8 mouse cellular contexts compared by ENCODE assay signal in the genomic region with DNA sequence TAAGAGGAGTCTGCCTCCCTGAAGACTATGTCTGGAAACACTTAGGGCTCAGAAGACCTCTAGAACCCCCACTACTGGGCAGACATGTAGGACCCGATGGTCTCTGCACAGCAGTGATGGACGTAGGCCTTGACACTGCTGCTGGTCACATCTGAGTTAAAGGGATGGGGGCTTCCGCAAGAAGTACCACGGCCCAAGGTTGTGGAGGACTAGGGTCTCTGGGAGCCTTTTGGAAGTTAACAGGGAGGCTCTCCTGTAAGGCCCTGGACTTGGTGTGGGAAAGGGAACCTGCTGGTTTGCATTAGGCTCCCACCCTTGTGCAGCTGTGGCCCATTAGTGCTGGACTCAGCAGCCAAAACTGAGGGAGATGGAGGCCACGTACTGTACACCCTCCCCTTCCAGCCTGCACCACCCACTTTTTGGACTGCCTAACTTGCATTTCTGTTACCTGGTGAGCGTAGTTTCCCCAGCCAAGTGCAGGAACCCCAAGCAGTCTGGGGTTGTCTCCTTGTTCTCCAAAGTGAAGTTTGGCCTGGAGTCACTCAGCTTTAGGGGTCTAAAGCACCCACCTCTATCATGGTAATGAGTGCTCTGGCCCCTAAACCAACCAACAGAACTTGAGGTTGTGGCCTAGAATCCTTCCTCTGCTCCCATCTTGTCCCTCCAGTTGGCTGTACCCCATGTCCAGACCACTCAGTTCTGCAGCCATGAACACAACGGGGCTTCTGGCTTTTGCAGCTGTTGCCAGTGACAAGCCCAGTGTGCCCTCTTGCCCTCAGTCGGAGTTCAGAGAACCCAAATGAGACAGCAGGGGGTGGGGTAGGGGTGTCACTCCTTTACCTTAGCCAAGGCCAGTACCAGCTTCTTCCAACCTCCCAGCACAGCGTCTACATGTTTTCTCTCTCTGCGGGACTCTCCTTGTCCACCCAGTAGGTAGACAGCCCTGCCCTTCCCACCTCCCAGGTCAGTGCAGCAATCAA. TPM values are rescaled to one million over a fixed set of nuclear protein-coding genes. Genes with fewer than 3 reads are reported as not detected.
DNase-seq lines count a peak whose midpoint lies in the region; ATAC-seq and TF ChIP-seq lines count a peak whose summit lies in the region.

No protein-coding gene starts in this region.

- 0 out of 2 replicates have a peak, but pooled peaks have one; percentile 23 for TF ChIP-seq POLR2A in cortical plate, adult 2 months (IDR thresholded peaks at IDR 0.05; ENCODE audit: extremely low read depth, insufficient read depth, low read length)

- H3K4me3 ChIP-seq in kidney, embryonic 16.5 days (ENCODE audit: low read length): peak overlapping the region; percentile 85
- H3K4me3 ChIP-seq in cortical plate, adult 2 months (ENCODE audit: insufficient read depth, low read length): peak overlapping the region; percentile 48
- H3K4me3 ChIP-seq in liver, embryonic 11.5 days (ENCODE audit: low read depth, low read length): peak overlapping the region; percentile 73; the same call in 1 of the 2 replicates
- H3K4me3 ChIP-seq in stomach, embryonic 15.5 days (replicated peaks): peak overlapping the region; percentile 61

- ATAC-seq in kidney, embryonic 16.5 days (ENCODE audit: low FRiP score, low TSS enrichment): 0 out of 2 replicates have a peak, but pooled peaks have one; percentile 0
- no peak for ATAC-seq in liver, embryonic 11.5 days (replicated peaks; ENCODE audit: low FRiP score)
- ATAC-seq in stomach, embryonic 15.5 days (ENCODE audit: insufficient read depth, low FRiP score, low read depth): no peak

- H3K9me3 ChIP-seq in kidney, embryonic 16.5 days (ENCODE audit: low read length): no peaks in the 10 kb centered on the region
- no peaks in the 10 kb centered on the region for H3K9me3 ChIP-seq in liver, embryonic 11.5 days (ENCODE audit: control insufficient read depth, low read length)
- no peaks in the 10 kb centered on the region for H3K9me3 ChIP-seq in stomach, embryonic 15.5 days

- H3K4me1 ChIP-seq in kidney, embryonic 16.5 days (ENCODE audit: insufficient read depth, low read length): peaks cover 18% of the 10 kb centered on the region
- H3K4me1 ChIP-seq in cortical plate, adult 2 months (ENCODE audit: control insufficient read depth, insufficient read depth, low read length): peaks cover 6% of the 10 kb centered on the region
- H3K4me1 ChIP-seq in liver, embryonic 11.5 days (replicated peaks; ENCODE audit: control insufficient read depth, insufficient read depth, low read length): peaks cover 12% of the 10 kb centered on the region
- H3K4me1 ChIP-seq in stomach, embryonic 15.5 days: peaks cover 27% of the 10 kb centered on the region

- TF ChIP-seq CTCF in cortical plate, adult 2 months (IDR thresholded peaks at IDR 0.05; ENCODE audit: extremely low read depth, insufficient read depth, low read length): no peak

- no peak for DNase-seq in kidney, adult 18-20 months
- DNase-seq in gastrocnemius, postnatal 10 days: peak; percentile 47
- no peak for DNase-seq in liver, embryonic 11.5 days (ENCODE audit: low spot score)
- DNase-seq in yolk sac, embryonic 10.5 days (ENCODE audit: low spot score): no peak
- no peak for DNase-seq in frontal cortex, postnatal 10 days (ENCODE audit: low spot score in 2 of 2)

- H3K9ac ChIP-seq in kidney, embryonic 16.5 days (replicated peaks; ENCODE audit: low read length): peak overlapping the region; percentile 94
- H3K9ac ChIP-seq in liver, embryonic 11.5 days (ENCODE audit: low read depth, low read length): peak overlapping the region; percentile 74; the same call in 1 of the 2 replicates
- no peak overlapping the region; the same call in 1 of the 2 replicates for H3K9ac ChIP-seq in stomach, embryonic 15.5 days

- 53% methylated on average over 10 of the region's 10 CpGs for WGBS in kidney, embryonic 16.5 days
- 55% methylated on average over 10 of the region's 10 CpGs for WGBS in liver, embryonic 11.5 days
- WGBS in stomach, embryonic 15.5 days: 48% methylated on average over 10 of the region's 10 CpGs

- no peaks in the 10 kb centered on the region for H3K27me3 ChIP-seq in kidney, embryonic 16.5 days (ENCODE audit: insufficient read depth, low read length)
- H3K27me3 ChIP-seq in liver, embryonic 11.5 days (replicated peaks; ENCODE audit: control insufficient read depth, insufficient read depth, low read length): peaks cover 32% of the 10 kb centered on the region
- H3K27me3 ChIP-seq in stomach, embryonic 15.5 days (replicated peaks): no peaks in the 10 kb centered on the region

- peaks cover 39% of the 10 kb centered on the region for H3K36me3 ChIP-seq in kidney, embryonic 16.5 days (ENCODE audit: insufficient read depth, low read length)
- H3K36me3 ChIP-seq in liver, embryonic 11.5 days (ENCODE audit: control insufficient read depth, insufficient read depth, low read length): peaks cover 28% of the 10 kb centered on the region
- peaks cover 27% of the 10 kb centered on the region for H3K36me3 ChIP-seq in stomach, embryonic 15.5 days

- no peak overlapping the region for H3K27ac ChIP-seq in kidney, embryonic 16.5 days (ENCODE audit: low read length)
- peak overlapping the region; percentile 96 for H3K27ac ChIP-seq in cortical plate, adult 2 months (ENCODE audit: insufficient read depth, low read length)
- no peak overlapping the region for H3K27ac ChIP-seq in liver, embryonic 11.5 days (ENCODE audit: low read depth, low read length)
- 0 out of 2 replicates have a peak overlapping the region, but pooled peaks have one; percentile 32 for H3K27ac ChIP-seq in stomach, embryonic 15.5 days

- H3K4me2 ChIP-seq in kidney, embryonic 16.5 days (replicated peaks; ENCODE audit: low read depth, low read length): peak overlapping the region; percentile 98
- H3K4me2 ChIP-seq in liver, embryonic 11.5 days: peak overlapping the region; percentile 94
- peak overlapping the region; percentile 94 for H3K4me2 ChIP-seq in stomach, embryonic 15.5 days

RNA-seq across cellular contexts. Expression of gene Zfp651, which starts 1.0 kb away (rescaled TPM):
- polyA plus RNA-seq in kidney, embryonic 16.5 days (2015; fragmentation: Nextera tagmentation; extraction: Ambion mirVana): 8.1 and 9.5 TPM in 2 replicates
- polyA plus RNA-seq in cortical plate, adult 2 months (2012; rRNA removed): 97.8 and 115 TPM in 2 replicates
- 10 to 100 TPM; 72.2 to 76.5 TPM for total RNA-seq in gastrocnemius, postnatal 10 days (2021)
- polyA plus RNA-seq in liver, embryonic 11.5 days (2014; fragmentation: Nextera tagmentation; extraction: Ambion mirVana): 4.0 and 4.4 TPM in 2 replicates
- 18.9 and 20.8 TPM in 2 replicates for polyA plus RNA-seq in stomach, embryonic 15.5 days (2015; fragmentation: Nextera tagmentation; extraction: Ambion mirVana)

RNA-seq across cellular contexts. Expression of gene Klhl40, which starts 19.3 kb away (rescaled TPM):
- 0.72 and 0.99 TPM in 2 replicates for polyA plus RNA-seq in kidney, embryonic 16.5 days (2015; fragmentation: Nextera tagmentation; extraction: Ambion mirVana)
- polyA plus RNA-seq in cortical plate, adult 2 months (2012; rRNA removed): 6.6 and 8.7 TPM in 2 replicates
- 100 to 1,000 TPM; 113 to 118 TPM for total RNA-seq in gastrocnemius, postnatal 10 days (2021)
- polyA plus RNA-seq in liver, embryonic 11.5 days (2014; fragmentation: Nextera tagmentation; extraction: Ambion mirVana): not detected in 2 replicates
- polyA plus RNA-seq in stomach, embryonic 15.5 days (2015; fragmentation: Nextera tagmentation; extraction: Ambion mirVana): 0.59 and 0.70 TPM in 2 replicates

RNA-seq across cellular contexts. Expression of gene Hhatl, which starts 34.2 kb away (rescaled TPM):
- polyA plus RNA-seq in kidney, embryonic 16.5 days (2015; fragmentation: Nextera tagmentation; extraction: Ambion mirVana): 0.50 and 0.56 TPM in 2 replicates
- polyA plus RNA-seq in cortical plate, adult 2 months (2012; rRNA removed): 21.2 and 22.4 TPM in 2 replicates
- 100 to 1,000 TPM; 256 to 285 TPM for total RNA-seq in gastrocnemius, postnatal 10 days (2021)
- not detected in 2 replicates for polyA plus RNA-seq in liver, embryonic 11.5 days (2014; fragmentation: Nextera tagmentation; extraction: Ambion mirVana)
- 1.2 and 1.9 TPM in 2 replicates for polyA plus RNA-seq in stomach, embryonic 15.5 days (2015; fragmentation: Nextera tagmentation; extraction: Ambion mirVana)

RNA-seq across cellular contexts. Expression of gene Nktr, which starts 39.2 kb away (rescaled TPM):
- polyA plus RNA-seq in kidney, embryonic 16.5 days (2015; fragmentation: Nextera tagmentation; extraction: Ambion mirVana): 46.1 and 57.5 TPM in 2 replicates
- 127 and 133 TPM in 2 replicates for polyA plus RNA-seq in cortical plate, adult 2 months (2012; rRNA removed)
- total RNA-seq in gastrocnemius, postnatal 10 days (2021): 10 to 100 TPM; 36.5 to 57.9 TPM
- polyA plus RNA-seq in liver, embryonic 11.5 days (2014; fragmentation: Nextera tagmentation; extraction: Ambion mirVana): 47.3 and 48.2 TPM in 2 replicates
- polyA plus RNA-seq in stomach, embryonic 15.5 days (2015; fragmentation: Nextera tagmentation; extraction: Ambion mirVana): 60.2 and 62.0 TPM in 2 replicates

RNA-seq across cellular contexts. Expression of gene Ss18l2, which starts 48.0 kb away (rescaled TPM):
- polyA plus RNA-seq in kidney, embryonic 16.5 days (2015; fragmentation: Nextera tagmentation; extraction: Ambion mirVana): 107 and 114 TPM in 2 replicates
- polyA plus RNA-seq in cortical plate, adult 2 months (2012; rRNA removed): 119 and 120 TPM in 2 replicates
- total RNA-seq in gastrocnemius, postnatal 10 days (2021): 10 to 100 TPM; 80.2 to 85.8 TPM
- polyA plus RNA-seq in liver, embryonic 11.5 days (2014; fragmentation: Nextera tagmentation; extraction: Ambion mirVana): 103 and 118 TPM in 2 replicates
- 123 and 127 TPM in 2 replicates for polyA plus RNA-seq in stomach, embryonic 15.5 days (2015; fragmentation: Nextera tagmentation; extraction: Ambion mirVana)

Comparison
In these comparisons a context has a peak if more than half of its experiments do, and no peak if none do; other contexts are left out.
1. H3K27ac ChIP-seq: peak in cortical plate, adult 2 months (single experiment) and stomach, embryonic 15.5 days (single experiment); none in kidney, embryonic 16.5 days (single experiment) and liver, embryonic 11.5 days (single experiment).
2. Peak in every context shown above with its lines, with median percentiles within 50 percentile points of each other: H3K4me2 ChIP-seq and H3K4me3 ChIP-seq.